Mouse (Mus musculus) hematopoietic stem cell, adult 5-6 weeks (primary cell): ENCODE measurements around the gene Ifnlr1. TPM values are rescaled to one million over a fixed set of nuclear protein-coding genes. Genes with fewer than 3 reads are reported as not detected.

Experiments
- ATAC-seq, 2 experiments: fragments of 125-278 bp in 1 of 2; replicated peaks in 1 of 2; 2 replicates each; pipeline ENCODE4 v1.8.0; 2016 to 2017; ENCODE audit warnings: inconsistent platforms in 2 of 2, mild to moderate bottlenecking in 2 of 2, moderate number of reproducible peaks in 2 of 2, low read depth in 1 of 2, moderate TSS enrichment in 1 of 2; ENCODE audit not compliant: low FRiP score in 2 of 2, poor library complexity in 2 of 2, severe bottlenecking in 2 of 2, insufficient read depth in 1 of 2, low TSS enrichment in 1 of 2
- total RNA-seq: library from RNA; stranded (forward); fragments of 172-1452, 232-1000 nt; gene quantifications from 2 replicates; pipeline ENCODE4 v1.2.3, GENCODE M21; 2017

The Ifnlr1 gene
- total RNA-seq, 1 experiment from 2014 or later: 0.30 TPM

DNA sequence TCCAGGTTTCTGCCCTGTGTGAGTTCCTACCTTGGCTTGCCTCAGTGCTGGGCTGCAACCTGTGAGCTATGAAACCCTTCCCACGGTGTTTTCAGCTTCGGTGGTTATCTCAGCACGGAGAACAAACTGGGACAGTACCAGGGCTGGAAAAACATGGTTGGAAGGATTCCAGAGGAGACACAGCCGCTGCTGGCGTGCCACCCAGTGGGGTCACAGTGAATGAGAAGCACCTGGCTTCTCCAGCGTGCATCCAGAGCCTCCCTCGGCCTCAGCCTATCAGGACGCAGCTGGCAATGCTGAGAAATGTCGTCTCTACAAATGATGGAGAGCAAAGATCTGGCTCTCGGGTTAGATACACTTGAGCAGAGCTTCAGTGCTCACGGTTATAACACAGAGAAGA, 40.3 kb downstream of the Ifnlr1 start:
- ATAC-seq: no peak

DNA sequence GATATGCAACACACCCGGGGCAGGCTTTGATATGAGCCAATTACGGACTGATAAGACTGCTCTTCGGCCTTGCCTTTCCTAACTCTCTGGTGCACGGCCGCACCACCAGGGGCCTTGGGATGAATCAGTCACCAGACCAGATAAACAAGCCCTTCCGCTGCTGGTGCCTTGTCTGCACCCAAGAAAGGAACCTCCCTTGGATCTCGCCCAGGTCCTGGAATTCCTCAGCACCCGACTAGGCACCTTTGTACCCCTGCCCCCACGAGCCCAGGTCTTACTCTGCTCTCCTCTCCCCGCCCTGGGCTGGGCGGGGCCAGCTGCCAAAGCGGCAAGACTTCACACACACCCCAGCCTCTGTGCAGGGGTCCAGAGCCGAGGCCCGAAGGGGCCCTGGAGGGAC, 41.7 kb downstream of the Ifnlr1 start, which contains the start of gene Il22ra1:
TSS of gene Il22ra1 (plus strand) at position 356 of the 400 bp plus-strand sequence.
- ATAC-seq: 0 out of 4 replicates have a peak, but pooled peaks of 1 of the 2 experiments have one; percentile 7

DNA sequence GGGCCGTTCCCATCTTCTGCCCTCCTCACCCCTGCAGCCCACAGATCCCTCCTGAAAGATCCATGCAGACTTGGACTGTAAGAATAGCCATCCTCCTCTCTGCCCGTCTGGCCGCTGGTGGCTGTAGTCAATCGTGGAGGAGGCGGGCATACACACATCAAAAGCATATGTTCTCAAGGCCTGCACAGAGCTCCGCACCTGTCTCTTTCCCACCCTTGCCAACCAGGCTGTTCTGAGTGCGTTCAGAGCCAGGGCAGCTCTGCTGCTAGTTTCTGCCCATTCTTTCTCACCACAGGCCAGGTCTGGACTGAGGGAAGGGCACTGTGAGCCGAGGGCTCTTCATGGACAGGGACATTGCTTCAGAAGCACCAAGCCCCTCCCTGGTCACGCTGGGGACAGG, 44.1 kb downstream of the Ifnlr1 start:
- ATAC-seq: no peak

DNA sequence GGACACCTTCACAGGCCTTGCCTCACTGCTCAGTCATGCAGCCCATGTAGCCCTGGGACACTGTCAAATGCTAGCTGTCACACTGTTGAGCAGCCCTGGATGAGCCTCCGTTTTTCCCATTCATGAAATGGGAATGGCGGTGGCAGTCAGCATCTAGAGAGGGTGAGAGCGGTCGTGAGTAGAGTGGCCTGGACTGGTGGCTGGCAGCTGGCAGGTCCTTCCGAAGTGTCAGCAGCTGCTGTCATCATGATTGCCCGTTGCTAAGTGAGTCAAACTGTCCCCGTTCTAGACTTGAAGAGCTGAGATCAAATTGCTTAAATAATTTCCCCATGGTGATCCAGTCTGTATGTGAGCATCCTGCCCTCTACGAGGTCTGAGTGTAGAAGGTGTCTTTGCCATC, 44.9 kb downstream of the Ifnlr1 start:
- no peak for ATAC-seq

DNA sequence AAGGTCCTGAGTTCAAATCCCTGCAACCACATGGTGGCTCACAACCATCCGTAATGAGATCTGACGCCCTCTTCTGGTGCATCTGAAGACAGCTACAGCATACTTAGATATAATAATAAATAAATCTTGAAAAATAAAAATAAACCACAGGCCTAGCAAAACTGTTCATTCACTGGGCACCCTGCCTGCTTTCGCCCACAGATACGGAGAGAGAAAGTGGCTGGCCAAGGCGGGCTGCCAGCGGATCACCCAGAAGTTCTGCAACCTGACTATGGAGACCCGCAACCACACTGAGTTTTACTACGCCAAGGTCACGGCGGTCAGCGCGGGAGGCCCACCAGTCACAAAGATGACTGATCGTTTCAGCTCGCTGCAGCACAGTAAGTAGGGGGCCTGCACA, 47.8 kb downstream of the Ifnlr1 start:
- ATAC-seq: no peak

DNA sequence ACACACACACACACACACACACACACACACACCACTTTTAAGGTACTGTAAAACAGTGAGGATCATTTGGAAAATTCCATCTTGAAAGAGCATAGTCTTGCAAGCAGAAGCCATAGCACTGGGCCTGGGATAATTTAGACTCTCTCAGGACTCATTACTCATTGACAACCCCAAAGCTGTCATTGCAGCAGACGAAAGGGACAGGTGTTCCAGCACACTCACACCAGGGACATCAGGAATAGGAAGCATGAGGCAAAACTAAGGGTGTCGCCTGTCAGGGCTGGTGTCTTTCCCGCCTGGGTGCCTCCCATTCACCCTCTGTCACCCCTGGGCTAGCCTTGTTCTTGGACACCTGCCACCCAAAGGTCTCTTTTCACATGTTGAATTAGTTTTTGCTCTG, 50.8 kb downstream of the Ifnlr1 start:
- no peak for ATAC-seq

DNA sequence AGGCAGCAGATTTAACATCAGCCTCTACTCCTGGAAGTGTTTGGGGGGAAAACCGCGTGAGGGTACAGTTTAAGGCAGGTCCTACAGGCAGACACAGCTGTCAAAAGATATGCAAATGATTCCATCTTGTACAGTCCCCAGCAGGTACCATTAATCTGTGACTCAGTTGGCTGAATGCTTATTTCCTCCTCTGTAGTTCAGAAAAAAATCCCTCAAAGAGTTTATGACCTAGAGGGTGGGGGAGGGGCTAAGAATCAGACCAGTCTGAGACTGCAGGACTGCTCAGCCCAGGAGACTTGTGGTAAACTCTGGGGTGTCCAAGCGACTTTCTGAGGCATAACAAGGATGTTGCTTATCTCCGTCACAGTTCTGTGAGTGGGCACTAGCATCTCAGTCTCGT, 52.1 kb downstream of the Ifnlr1 start:
- no peak for ATAC-seq

DNA sequence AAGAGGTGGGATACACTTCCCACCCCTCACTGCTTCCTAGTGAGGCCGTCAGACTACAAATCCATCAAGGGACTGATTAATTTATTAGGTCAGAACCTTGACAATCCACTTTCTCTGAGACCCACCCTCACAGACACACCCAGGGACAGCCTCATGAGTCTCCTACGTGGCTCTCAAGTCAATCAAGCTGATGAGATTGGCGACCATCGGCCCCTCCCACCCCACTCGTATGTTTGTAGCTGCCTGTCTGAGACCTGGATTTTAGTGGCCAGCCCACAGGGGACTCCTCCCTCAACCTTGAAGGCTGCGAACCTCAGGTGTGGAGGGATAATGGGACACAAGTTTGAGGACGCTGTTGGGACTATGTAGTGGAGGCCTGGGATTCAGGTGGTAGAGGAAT, 53.1 kb downstream of the Ifnlr1 start:
- ATAC-seq: no peak

DNA sequence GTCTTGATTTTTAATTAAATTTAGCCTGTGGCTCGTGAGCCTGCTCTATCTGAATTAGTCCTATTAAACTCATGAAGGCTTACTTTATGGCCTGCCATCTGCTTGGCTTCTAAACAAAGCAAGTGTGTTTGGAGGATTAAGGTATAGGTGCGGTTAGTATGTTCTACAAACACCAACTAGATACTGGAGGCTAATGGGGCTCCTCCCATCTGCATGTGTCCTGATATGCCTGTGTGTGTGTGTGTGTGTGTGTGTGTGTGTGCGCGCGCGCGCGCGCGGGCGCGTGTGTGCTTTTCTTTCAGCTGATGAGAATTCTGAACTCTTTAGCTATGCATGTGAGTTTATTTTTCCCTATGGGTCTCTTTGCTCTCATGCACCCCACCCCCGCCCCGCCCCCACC, 53.6 kb downstream of the Ifnlr1 start:
- ATAC-seq: no peak

DNA sequence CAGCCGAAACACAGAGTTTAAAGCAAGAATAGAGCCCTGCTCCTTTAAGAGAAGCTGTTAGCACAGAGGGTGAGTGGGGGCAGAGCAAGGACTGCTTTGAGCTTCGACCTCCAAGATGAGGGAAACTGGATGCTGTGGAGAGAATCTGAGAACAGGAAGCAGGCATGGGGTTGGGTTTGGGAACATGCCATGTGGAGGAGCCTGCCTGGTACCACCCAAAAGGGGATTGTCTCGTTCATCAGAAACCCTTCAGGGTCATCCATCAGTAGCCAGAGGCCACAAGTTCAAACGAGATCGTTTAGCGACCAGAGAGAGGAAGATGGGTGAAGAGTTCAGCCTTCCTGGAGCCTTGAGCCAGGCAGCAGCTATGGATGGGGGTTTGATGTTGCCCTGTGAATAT, 57.4 kb downstream of the Ifnlr1 start:
- ATAC-seq: no peak

DNA sequence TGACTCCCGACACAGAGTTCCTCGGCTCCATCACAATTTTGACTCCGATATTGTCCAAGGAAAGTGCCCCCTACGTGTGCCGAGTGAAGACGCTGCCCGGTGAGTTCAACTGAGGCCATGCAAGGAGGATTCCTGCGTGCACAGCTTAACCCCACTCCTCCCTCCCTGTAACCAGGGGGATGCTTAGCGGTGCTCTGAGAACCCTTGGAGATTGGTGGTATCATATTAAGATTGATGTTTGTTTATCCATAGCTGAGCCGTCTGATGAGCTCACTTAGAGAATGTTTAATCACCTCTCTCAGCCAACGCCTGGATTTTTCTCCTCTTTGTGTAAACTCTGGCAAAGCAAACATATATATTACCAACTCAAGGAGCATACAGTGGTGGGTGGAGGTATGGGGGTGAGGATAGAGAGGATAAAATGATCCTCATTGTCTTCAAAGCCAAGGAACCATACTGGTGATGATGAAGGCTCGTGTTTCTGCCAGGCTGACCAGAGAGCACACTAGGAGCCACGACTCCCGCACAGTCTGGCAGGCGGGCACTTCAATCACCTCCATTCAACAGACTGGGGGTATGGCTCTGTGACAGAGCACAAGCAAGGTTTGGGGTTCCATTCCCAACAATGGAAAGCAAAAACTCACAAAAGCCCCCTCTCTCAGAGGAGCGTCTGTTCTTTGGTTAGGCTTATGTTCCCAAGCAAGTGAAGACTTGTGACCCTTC, 58.8 kb downstream of the Ifnlr1 start:
- ATAC-seq: no peak

DNA sequence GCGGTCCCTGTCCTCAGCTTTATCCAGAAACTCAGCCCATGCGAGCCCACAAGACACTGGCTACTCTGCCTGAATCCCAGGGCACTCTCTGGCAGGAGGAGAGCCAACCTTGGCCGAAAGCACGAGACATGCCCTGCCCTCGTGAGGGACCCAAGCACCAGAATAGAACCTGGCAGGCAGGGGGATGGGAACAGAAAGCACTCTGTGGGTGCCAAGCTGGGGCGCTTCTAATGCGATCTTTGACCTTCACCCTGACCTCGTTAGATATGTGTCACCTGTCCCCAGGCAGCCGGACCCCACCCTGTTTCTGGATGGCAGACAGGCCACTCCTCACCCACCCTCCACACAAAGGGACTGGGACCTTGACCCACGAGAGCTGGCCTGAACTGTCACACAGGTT, 59.5 kb downstream of the Ifnlr1 start:
- no peak for ATAC-seq

DNA sequence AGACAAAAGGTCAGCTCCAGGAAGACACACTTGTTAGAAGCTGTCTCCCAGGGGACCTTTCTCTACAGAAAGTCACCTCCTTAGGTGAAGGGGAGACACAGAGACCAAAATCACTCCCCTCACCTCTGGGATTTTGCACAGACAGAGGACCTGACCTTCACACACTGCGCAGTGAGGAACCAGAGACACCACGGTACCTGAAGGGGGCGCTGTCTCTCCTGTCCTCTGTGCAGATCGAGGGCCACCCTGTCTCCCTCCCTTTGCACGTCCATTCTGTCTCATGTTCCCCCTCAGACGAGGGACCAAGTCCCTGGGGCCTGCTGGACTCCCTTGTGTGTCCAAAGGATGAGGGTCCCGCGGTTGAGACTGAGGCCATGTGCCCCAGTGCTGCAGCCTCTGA, 64.8 kb downstream of the Ifnlr1 start:
- ATAC-seq: no peak

DNA sequence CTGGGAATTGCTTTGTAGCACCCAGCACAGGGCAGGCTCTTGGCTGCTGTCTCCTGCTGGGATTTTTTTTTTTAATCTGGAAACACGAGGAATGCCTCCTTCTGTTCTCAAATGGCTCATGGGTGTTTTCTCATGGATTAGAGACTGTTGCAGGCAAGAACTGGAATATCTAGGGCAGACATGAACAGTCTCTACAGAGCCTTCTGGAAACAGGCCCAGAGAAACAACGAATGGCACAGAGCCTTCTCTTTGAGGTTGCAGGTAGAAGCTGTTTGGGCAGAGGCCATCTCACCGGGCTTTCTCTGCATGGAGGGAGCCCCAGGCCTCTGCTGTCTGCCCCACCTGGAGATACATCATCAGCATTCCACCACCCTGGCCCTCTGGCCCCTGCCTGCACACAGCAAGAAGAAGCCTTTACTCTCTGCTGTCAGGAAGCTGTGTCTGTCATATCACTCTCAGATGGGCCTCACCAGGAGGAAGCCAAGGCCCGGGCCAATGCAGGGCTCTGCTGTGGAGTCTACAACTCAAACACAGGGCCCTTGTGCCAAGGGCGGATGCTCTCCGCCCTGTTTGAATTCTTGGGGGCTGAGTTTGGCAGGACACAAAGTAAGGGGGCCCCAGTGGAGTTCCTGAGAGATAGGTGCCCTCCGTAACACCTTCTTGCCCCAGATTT, 66.2 kb downstream of the Ifnlr1 start:
- no peak for ATAC-seq

DNA sequence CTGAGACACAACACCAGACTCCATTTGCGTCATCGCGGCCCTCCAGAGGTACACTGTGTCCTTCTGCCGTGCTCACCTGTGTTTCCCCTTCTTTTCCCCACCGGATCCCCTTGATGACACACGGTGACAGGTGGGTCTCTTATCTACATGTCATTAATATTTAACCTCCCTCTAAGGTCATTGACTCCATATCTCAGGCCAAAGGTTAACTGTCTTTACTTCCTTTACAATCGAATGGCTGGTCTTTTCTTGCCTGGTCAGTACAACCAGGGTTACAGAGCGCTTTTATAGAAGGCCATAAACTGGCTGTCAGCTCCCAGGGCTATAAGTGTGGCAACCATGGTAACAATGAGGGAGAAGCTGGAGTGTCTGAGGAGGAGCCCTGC, 66.7 kb downstream of the Ifnlr1 start:
- ATAC-seq: no peak

Other genes with a start within 250 kb of the Ifnlr1 start
- 0.50 TPM in 1 of 2 replicates, not detected in the other for gene Stpg1, start 191.5 kb upstream of the Ifnlr1 start, total RNA-seq
- 20.1 and 37.6 TPM in 2 replicates for gene Nipal3, start 191.2 kb upstream of the Ifnlr1 start, total RNA-seq
- not detected in 2 replicates for gene Grhl3, start 112.7 kb upstream of the Ifnlr1 start, total RNA-seq
- not detected in 2 replicates for gene Il22ra1, start 41.9 kb downstream of the Ifnlr1 start, total RNA-seq
- not detected in 2 replicates for gene Myom3, start 73.4 kb downstream of the Ifnlr1 start, total RNA-seq
- 246 and 267 TPM in 2 replicates for gene Srsf10, start 169.5 kb downstream of the Ifnlr1 start, total RNA-seq
- gene Pnrc2, start 187.6 kb downstream of the Ifnlr1 start, total RNA-seq: 210 and 250 TPM in 2 replicates
- gene Cnr2, start 209.1 kb downstream of the Ifnlr1 start, total RNA-seq: 3.1 and 3.8 TPM in 2 replicates
- gene Fuca1, start 234.4 kb downstream of the Ifnlr1 start, total RNA-seq: 99.5 and 155 TPM in 2 replicates